Mouse (Mus musculus) embryonic facial prominence, embryonic 12.5 days (tissue): Measurements from ENCODE around the gene Rapgef1. TPM values are rescaled to one million over a fixed set of nuclear protein-coding genes. Genes with fewer than 3 reads are reported as not detected.

Source experiments
- ATAC-seq: fragments of 200-750 bp; cut with Nextera tagmentation; 2 replicates; pipeline ENCODE4 v1.8.0; 2017; ENCODE audit not compliant: insufficient number of reproducible peaks, insufficient read depth, low FRiP score, low TSS enrichment
- H3K27ac ChIP-seq: fragments of 300-500 bp; sonication (generic); 2 replicates; pipeline ENCODE4 v1.5.1; 2016; ENCODE audit warnings: mild to moderate bottlenecking
- H3K27me3 ChIP-seq: fragments of 300-500 bp; sonication (generic); 2 replicates; pipeline ENCODE4 v1.6.1; 2016; ENCODE audit warnings: mild to moderate bottlenecking, moderate library complexity
- H3K36me3 ChIP-seq: fragments of 300-500 bp; sonication (generic); 2 replicates; pipeline ENCODE4 v1.6.1; 2016; ENCODE audit warnings: mild to moderate bottlenecking
- H3K4me1 ChIP-seq: fragments of 300-500 bp; sonication (generic); 2 replicates; pipeline ENCODE4 v1.6.1; 2016
- H3K4me2 ChIP-seq: fragments of 300-500 bp; sonication (generic); replicated peaks from 2 replicates; pipeline ENCODE4 v1.6.1; 2016; ENCODE audit warnings: mild to moderate bottlenecking, moderate library complexity
- H3K4me3 ChIP-seq: fragments of 300-500 bp; sonication (generic); 2 replicates; pipeline ENCODE4 v1.5.1; 2016; ENCODE audit warnings: mild to moderate bottlenecking
- H3K9ac ChIP-seq: fragments of 300-500 bp; sonication (generic); 2 replicates; pipeline ENCODE4 v1.6.1; 2016; ENCODE audit warnings: mild to moderate bottlenecking, moderate library complexity
- H3K9me3 ChIP-seq: fragments of 300-500 bp; sonication (generic); 2 replicates; pipeline ENCODE4 v1.6.1; 2016; ENCODE audit warnings: mild to moderate bottlenecking, moderate library complexity
- WGBS: fragments of 180-500 bp; shearing (Covaris S2); methylation state at CpG from one replicate; pipeline ENCODE4 v1.1.7; 2016; 5-methylcytosine and 5-hydroxymethylcytosine counted together
- polyA plus RNA-seq: library from polyadenylated mRNA; unstranded; fragments of >200 nt; fragmentation: Nextera tagmentation; extraction: Ambion mirVana; gene quantifications from 2 replicates; pipeline ENCODE4 v1.2.1, GENCODE M21; 2016

Rapgef1 gene
- polyA plus RNA-seq, 1 experiment from 2014 or later: 20.3 TPM

DNA sequence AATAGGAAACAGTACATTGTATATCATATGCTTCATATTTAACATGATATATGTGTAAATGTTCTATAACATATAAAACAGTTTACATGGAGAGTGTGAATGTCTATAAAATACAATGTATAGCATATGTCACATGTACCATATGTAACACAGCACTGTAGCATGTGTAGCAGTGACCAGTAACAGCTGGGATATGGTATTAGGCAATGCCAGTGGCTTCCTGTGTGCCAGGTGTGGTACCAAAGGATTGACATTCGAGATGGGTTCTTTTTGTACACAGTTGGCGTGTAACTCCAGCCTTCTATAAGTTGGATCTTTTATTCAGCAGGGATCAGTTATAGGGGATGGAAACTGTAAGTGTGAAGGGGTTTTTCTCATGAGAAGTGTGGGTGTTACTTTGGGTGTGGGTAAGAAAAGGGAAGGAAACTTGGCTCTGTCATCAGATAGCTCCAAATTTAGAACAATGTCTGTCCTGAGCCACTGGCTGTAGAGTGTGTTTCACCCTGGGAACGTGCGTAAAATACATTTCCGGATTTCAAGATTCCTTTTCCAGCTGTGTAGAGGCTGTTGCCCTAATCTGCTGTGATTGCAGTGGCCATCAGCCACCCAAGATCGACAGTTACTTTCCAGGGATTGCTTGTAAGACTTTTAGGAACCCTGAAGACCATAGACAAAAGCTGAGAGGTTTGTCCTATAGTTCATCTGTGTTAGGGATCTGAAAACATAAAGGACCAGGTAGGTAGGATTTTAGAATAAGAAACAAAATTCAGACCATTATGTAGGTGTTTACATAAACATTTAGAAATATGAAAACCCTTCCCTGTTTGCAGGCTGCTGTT, 29.7 kb downstream of the Rapgef1 start:
- 79% methylated on average over 6 of the region's 6 CpGs for WGBS
- Histone ChIP-seq H3K36me3 (peaks cover 3% of the 10 kb centered on the region; the same call in 1 of the 2 replicates), H3K9ac (no peak overlapping the region), H3K27ac (no peak overlapping the region), H3K4me3 (no peak overlapping the region), H3K4me2 (no peak overlapping the region), H3K27me3 (no peaks in the 10 kb centered on the region), H3K4me1 (0 out of 2 replicates have a peak, but pooled peaks cover 13% of the 10 kb centered on the region), H3K9me3 (no peaks in the 10 kb centered on the region)
- no peak for ATAC-seq

DNA sequence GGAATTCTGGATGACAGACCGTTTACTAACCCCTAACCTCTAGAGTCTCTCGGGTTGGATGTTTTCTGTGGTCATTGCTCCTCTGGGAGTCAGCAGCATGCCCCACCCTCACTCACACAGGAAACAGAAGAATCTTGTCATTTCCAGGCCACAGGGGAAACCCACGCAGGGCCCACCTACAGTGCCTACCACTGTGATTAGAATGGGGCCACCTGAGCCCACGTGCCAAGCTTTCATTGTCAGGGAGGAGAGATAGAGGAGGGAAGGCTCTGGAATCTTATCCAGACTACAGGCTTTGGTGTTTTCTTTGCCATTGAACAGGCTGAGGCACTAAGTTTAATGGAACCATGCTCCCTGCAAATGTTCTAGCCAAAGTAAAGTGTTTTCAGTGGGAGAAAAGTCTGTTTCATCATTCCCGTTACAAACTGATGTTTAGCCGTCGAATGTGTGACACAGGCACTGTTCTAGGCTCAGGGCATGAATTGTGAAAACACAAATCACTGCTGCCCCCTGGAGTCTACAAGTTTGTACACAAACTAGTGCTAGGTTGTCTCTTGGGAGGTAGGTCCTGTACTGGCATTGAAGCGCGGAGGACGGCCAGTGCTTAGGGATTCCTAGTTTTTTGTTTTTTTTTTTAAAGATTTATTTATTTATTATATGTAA, 30.4 kb downstream of the Rapgef1 start:
- no peak overlapping the region for H3K4me3 ChIP-seq
- no peaks in the 10 kb centered on the region for H3K36me3 ChIP-seq
- H3K9me3 ChIP-seq: no peaks in the 10 kb centered on the region
- 85% methylated on average over 10 of the region's 10 CpGs for WGBS
- H3K4me1 ChIP-seq: 0 out of 2 replicates have a peak, but pooled peaks cover 13% of the 10 kb centered on the region
- H3K27me3 ChIP-seq: no peaks in the 10 kb centered on the region
- H3K27ac ChIP-seq: no peak overlapping the region
- no peak for ATAC-seq
- H3K4me2 ChIP-seq: no peak overlapping the region
- no peak overlapping the region for H3K9ac ChIP-seq

DNA sequence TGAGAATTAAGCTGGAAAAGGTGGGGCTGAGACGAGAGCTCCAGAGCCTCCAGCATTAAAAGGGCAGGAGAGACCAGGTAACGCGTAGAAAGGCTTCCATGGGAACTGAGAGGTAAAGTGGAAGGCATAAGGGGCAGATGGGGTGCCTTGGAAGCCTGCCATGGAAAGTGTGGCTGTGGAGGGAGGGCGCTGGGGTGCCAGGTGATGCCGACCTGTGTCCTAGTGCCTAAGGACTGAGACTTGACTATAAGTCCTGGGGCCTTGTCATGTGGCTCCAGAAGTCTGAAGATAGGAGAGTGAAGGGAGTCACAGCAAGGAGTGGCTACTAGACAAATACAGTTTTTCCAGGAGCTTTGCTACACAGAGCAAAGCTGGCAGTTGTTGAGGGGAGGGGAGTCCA, 32.4 kb downstream of the Rapgef1 start:
- H3K4me1 ChIP-seq: 0 out of 2 replicates have a peak, but pooled peaks cover 8% of the 10 kb centered on the region
- H3K36me3 ChIP-seq: no peaks in the 10 kb centered on the region
- no peak overlapping the region for H3K4me2 ChIP-seq
- H3K27ac ChIP-seq: no peak overlapping the region
- 85% methylated on average over 5 of the region's 5 CpGs for WGBS
- no peaks in the 10 kb centered on the region for H3K27me3 ChIP-seq
- no peak overlapping the region for H3K4me3 ChIP-seq
- H3K9me3 ChIP-seq: no peaks in the 10 kb centered on the region
- ATAC-seq: no peak
- no peak overlapping the region for H3K9ac ChIP-seq

DNA sequence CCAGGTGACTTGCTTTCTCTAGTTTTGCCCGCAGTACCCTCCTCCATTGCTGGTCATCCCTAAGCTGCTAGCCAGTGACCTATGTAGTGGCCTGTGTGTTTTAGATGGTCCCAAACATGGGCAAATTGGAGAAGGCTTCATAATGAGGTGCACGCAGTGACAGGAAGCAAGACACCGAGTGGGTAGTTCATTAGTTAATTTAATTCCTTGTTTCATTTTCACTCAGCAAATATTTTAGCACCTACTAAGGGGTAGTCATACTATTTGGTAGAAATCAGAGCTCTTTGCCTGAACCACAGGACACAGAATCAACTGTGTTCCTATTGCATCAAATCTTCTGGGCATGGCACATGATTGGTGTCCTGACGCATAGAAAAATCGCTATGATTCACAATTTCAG, 35.9 kb downstream of the Rapgef1 start:
- no peaks in the 10 kb centered on the region for H3K27me3 ChIP-seq
- peaks cover 3% of the 10 kb centered on the region; the same call in 1 of the 2 replicates for H3K4me1 ChIP-seq
- WGBS: 92% methylated on average over 5 of the region's 5 CpGs
- no peaks in the 10 kb centered on the region for H3K36me3 ChIP-seq
- H3K27ac ChIP-seq: no peak overlapping the region
- H3K4me2 ChIP-seq: no peak overlapping the region
- no peak overlapping the region for H3K4me3 ChIP-seq
- no peak overlapping the region for H3K9ac ChIP-seq
- H3K9me3 ChIP-seq: no peaks in the 10 kb centered on the region
- no peak for ATAC-seq

DNA sequence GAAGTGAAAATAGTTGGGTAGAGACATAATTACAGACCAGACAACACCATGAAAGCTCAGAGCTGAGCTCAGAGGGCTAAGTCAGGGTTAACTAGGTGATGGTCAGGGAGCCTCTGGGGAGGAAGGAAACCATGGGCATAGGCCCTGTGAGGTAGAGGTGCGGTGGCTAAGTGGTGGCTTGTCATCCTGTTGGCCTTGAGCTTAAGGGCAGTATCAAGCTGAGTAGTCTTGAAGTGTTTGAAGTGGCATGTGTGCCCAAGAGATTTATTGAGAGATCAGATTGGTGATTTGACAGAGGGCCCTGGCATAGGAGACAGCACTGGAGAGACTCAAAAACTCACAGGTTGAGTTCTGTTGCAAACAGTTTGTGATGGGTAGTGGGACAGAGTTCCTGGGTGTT, 36.6 kb downstream of the Rapgef1 start:
- 91% methylated on average over 1 of the region's 1 CpGs for WGBS
- Histone ChIP-seq H3K4me2 (no peak overlapping the region), H3K27me3 (no peaks in the 10 kb centered on the region), H3K9me3 (no peaks in the 10 kb centered on the region), H3K4me1 (peaks cover 3% of the 10 kb centered on the region; the same call in 1 of the 2 replicates), H3K9ac (no peak overlapping the region), H3K27ac (no peak overlapping the region), H3K36me3 (no peaks in the 10 kb centered on the region), H3K4me3 (no peak overlapping the region)
- no peak for ATAC-seq

DNA sequence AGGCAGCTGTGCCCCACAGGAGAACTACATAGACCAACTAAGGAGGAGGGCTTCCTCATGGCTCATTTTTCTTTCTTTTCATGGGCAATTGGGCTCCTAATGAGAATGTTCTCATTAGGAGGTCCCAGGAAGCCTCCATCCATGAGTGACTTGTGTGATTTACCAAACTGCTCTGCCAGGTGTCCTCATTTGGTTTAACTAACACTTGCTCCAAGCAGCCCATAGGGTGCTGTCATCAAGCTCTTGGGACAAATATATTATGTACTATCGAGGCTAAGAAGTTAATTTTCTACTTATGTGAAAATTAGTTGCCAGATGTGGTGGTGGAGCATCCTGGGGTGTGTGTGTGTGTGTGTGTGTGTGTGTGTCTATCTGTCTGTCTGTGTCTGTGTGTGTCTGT, 37.6 kb downstream of the Rapgef1 start:
- WGBS: 77% methylated on average over 1 of the region's 1 CpGs
- no peaks in the 10 kb centered on the region for H3K9me3 ChIP-seq
- ATAC-seq: no peak

DNA sequence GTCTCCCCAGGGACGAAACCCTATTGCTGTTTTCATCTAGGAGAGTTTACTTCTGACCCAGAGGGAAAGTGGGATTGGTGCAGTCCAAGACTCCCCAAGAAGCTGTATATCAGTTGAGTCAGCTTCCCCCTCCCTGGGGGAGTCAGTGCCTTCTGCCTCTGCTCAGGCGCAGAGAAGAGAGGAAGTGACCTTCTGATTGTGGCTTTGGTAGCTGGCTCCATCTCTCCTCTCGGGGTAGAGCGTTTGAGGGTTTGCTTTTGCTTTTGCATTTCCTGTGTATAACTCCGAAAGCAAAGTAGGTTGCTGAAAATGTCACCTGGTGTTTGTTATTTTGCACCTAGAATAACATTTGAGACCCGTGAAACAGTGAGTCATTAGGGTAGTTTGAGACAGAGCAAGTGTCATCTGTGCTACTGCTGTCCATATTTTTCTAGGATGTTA, 42.3 kb downstream of the Rapgef1 start:
- 55% methylated on average over 6 of the region's 6 CpGs for whole genome bisulfite sequencing
- H3K36me3 ChIP-seq: no peaks in the 10 kb centered on the region
- H3K4me1 ChIP-seq: peaks cover 21% of the 10 kb centered on the region
- no peak overlapping the region for H3K4me3 ChIP-seq
- H3K9ac ChIP-seq: no peak overlapping the region
- H3K9me3 ChIP-seq: no peaks in the 10 kb centered on the region
- no peaks in the 10 kb centered on the region for H3K27me3 ChIP-seq
- no peak overlapping the region for H3K4me2 ChIP-seq
- no peak for ATAC-seq
- H3K27ac ChIP-seq: no peak overlapping the region

More for the DNA sequence above, 37.6 kb downstream of the Rapgef1 start:
- H3K36me3 ChIP-seq: no peaks in the 10 kb centered on the region
- no peak overlapping the region for H3K4me2 ChIP-seq
- H3K9ac ChIP-seq: no peak overlapping the region
- H3K27me3 ChIP-seq: no peaks in the 10 kb centered on the region
- H3K4me3 ChIP-seq: no peak overlapping the region
- peaks cover 7% of the 10 kb centered on the region; the same call in 1 of the 2 replicates for H3K4me1 ChIP-seq
- no peak overlapping the region for H3K27ac ChIP-seq

DNA sequence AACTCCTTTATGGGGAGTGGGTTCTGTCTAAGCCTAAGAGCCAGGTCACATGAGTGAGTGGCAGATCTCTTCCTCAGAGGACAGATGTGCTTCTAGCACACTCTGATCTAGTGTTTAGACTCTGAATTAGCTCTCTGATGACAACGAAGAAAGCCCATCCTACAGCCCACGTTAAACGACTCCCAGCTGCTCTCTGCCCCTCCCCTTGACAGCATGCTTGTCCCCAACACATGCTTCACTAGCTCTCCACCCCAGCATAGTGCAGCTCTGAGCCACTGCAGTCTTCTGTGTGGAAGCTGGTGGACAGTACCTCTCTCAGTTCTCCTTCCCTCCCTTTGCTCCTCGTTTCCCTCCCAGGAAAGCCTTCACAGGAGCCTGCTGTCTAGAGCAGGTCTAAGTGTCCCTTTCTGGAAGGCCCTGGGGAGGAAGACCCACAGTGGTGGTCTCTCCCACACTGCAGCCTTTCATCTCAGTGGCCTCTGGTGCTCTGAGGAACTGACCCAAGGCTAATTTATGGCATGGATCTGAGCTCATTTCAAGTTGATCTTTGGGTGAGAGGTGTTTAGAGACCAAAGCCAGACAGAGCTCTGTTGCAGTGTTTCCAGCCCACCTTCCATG, 43.8 kb downstream of the Rapgef1 start:
- H3K36me3 ChIP-seq: no peaks in the 10 kb centered on the region
- WGBS: 12% methylated on average over 4 of the region's 4 CpGs
- H3K4me2 ChIP-seq: no peak overlapping the region
- no peaks in the 10 kb centered on the region for H3K9me3 ChIP-seq
- peaks cover 34% of the 10 kb centered on the region for H3K4me1 ChIP-seq
- ATAC-seq: no peak
- H3K4me3 ChIP-seq: no peak overlapping the region
- no peak overlapping the region for H3K9ac ChIP-seq
- H3K27me3 ChIP-seq: no peaks in the 10 kb centered on the region
- no peak overlapping the region for H3K27ac ChIP-seq

DNA sequence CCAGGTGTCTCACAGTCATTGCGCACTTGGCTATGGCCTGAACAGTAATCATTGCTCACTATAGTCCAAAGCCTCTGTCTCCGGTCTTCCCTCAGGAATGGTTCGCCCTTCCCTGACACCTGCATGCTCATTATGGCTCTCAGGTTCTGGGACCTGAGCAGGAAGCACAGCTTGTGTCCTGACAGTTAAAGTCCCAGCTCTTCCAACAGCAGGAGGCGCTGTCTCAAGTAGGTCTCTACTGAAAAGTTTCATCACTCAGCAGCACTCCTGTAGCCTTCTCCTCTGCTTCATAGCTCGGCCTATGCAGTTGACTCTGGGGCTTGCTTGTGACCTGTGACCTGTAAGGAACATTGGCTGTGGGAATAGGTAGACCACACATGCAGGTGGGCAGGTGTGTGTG, 45.9 kb downstream of the Rapgef1 start:
- H3K4me1 ChIP-seq: peaks cover 43% of the 10 kb centered on the region

DNA sequence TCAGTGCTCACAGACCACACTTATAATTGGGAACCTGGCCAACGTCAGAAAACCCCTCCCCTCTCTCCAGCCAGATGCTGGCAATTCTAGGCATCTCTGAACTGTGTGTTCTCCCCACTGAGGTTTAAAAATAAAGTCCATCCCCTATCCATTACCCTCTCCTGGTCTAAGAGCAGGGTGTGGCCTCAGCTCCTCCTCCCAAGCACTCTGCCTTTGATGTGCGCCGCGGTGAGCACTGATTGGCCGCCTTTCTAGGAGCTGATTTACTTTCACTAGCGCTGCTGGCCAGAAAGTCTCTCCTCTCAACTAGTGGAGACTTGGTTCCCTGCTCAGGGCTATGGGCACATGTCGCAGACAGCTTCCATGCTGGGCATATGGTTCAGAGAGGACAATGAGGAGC, 47.1 kb downstream of the Rapgef1 start:
- H3K4me3 ChIP-seq: no peak overlapping the region
- no peak for ATAC-seq
- no peaks in the 10 kb centered on the region for H3K9me3 ChIP-seq
- no peak overlapping the region for H3K9ac ChIP-seq
- H3K4me1 ChIP-seq: peaks cover 43% of the 10 kb centered on the region
- WGBS: 14% methylated on average over 7 of the region's 7 CpGs
- H3K4me2 ChIP-seq: no peak overlapping the region
- no peaks in the 10 kb centered on the region for H3K27me3 ChIP-seq
- H3K27ac ChIP-seq: 0 out of 2 replicates have a peak overlapping the region, but pooled peaks have one; percentile 6
- H3K36me3 ChIP-seq: no peaks in the 10 kb centered on the region

More for the DNA sequence above, 45.9 kb downstream of the Rapgef1 start:
- Histone ChIP-seq H3K9me3 (no peaks in the 10 kb centered on the region), H3K27ac (no peak overlapping the region), H3K27me3 (no peaks in the 10 kb centered on the region), H3K36me3 (no peaks in the 10 kb centered on the region), H3K4me2 (no peak overlapping the region), H3K9ac (no peak overlapping the region), H3K4me3 (no peak overlapping the region)
- WGBS: 89% methylated on average over 5 of the region's 5 CpGs
- ATAC-seq: no peak

DNA sequence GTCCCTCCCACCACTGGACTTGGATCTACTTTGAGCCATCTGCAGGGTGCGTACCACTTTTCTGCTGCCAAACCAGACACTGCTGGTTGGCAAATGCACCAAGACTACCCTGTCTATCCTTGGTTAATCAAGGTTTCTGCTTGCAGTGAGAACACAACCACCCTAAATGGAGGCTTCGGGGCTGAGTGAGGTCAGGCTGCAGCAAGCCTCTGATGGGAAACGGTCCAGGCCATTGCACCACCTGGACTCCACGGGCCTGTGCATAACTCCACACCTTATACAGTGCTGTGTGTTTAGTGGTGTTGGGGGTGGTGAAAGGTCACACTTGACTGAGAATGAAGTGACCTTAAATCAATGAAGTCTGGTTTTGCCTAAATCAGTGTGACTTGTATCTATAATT, 47.6 kb downstream of the Rapgef1 start:
- WGBS: 86% methylated on average over 4 of the region's 4 CpGs

More for the DNA sequence above, 47.6 kb downstream of the Rapgef1 start:
- no peak overlapping the region for H3K4me3 ChIP-seq
- no peaks in the 10 kb centered on the region for H3K27me3 ChIP-seq
- H3K9me3 ChIP-seq: no peaks in the 10 kb centered on the region
- ATAC-seq: no peak
- no peak overlapping the region for H3K4me2 ChIP-seq
- no peak overlapping the region for H3K9ac ChIP-seq
- no peaks in the 10 kb centered on the region for H3K36me3 ChIP-seq
- H3K27ac ChIP-seq: 0 out of 2 replicates have a peak overlapping the region, but pooled peaks have one; percentile 6
- H3K4me1 ChIP-seq: peaks cover 42% of the 10 kb centered on the region
